Mouse (Mus musculus): ENCODE data around the gene Tnfrsf26. TPM values are rescaled to one million over a fixed set of nuclear protein-coding genes. Genes with fewer than 3 reads are reported as not detected.
"Not testable (repeated sequence)": the region's sequence is repeated elsewhere in the genome, so short reads cannot be mapped to it uniquely, and the experiment has no call there.

The Tnfrsf26 gene
- polyA plus RNA-seq (2014; fragmentation: Nextera tagmentation; extraction: Ambion mirVana) = 0.10 TPM in 1 of 2 replicates, not detected in the other

- WGBS = 93% methylated on average over 1 of the region's 1 CpGs
- H3K9me3 ChIP-seq (replicated peaks; ENCODE audit: control insufficient read depth, low read length) = no peaks in the 10 kb centered on the region
- no peak within 1 kb of the TSS for H3K9ac ChIP-seq (ENCODE audit: low read length)
- DNase-seq (ENCODE audit: low spot score) = no peak
- H3K4me2 ChIP-seq (ENCODE audit: low read length) = no peak within 1 kb of the TSS
- no peak for ATAC-seq
- no peaks in the 10 kb centered on the region for H3K4me1 ChIP-seq (ENCODE audit: control insufficient read depth, insufficient read depth, low read length)
- H3K4me3 ChIP-seq (ENCODE audit: low read depth, low read length) = no peak within 1 kb of the TSS
- no peaks in the 10 kb centered on the region for H3K36me3 ChIP-seq (ENCODE audit: control insufficient read depth, insufficient read depth, low read length)
- H3K27me3 ChIP-seq (replicated peaks; ENCODE audit: control insufficient read depth, insufficient read depth, low read length) = no peaks in the 10 kb centered on the region
- no peak within 1 kb of the TSS for H3K27ac ChIP-seq (ENCODE audit: low read depth, low read length)
These were observed at the start of gene Tnfrsf26 for GRCm38 (mm10) chr7:143628540-143628939. Tnfrsf26 (minus strand) TSS chr7:143628722.

- no peak for ATAC-seq
- Histone ChIP-seq H3K4me2 (ENCODE audit: low read length) (no peak overlapping the region), H3K4me3 (ENCODE audit: low read depth, low read length) (no peak overlapping the region), H3K9me3 (replicated peaks; ENCODE audit: control insufficient read depth, low read length) (no peaks in the 10 kb centered on the region), H3K36me3 (ENCODE audit: control insufficient read depth, insufficient read depth, low read length) (no peaks in the 10 kb centered on the region), H3K27me3 (replicated peaks; ENCODE audit: control insufficient read depth, insufficient read depth, low read length) (no peaks in the 10 kb centered on the region), H3K4me1 (ENCODE audit: control insufficient read depth, insufficient read depth, low read length) (no peaks in the 10 kb centered on the region), H3K27ac (ENCODE audit: low read depth, low read length) (no peak overlapping the region), H3K9ac (ENCODE audit: low read length) (no peak overlapping the region)
- no peak for DNase-seq (ENCODE audit: low spot score)
These were observed 38.1 kb upstream of the Tnfrsf26 start for GRCm38 (mm10) chr7:143666427-143667311.

- no peaks in the 10 kb centered on the region for H3K27me3 ChIP-seq (replicated peaks; ENCODE audit: control insufficient read depth, insufficient read depth, low read length)
- no peaks in the 10 kb centered on the region for H3K9me3 ChIP-seq (replicated peaks; ENCODE audit: control insufficient read depth, low read length)
- no peak overlapping the region for H3K4me2 ChIP-seq (ENCODE audit: low read length)
- no peak overlapping the region for H3K27ac ChIP-seq (ENCODE audit: low read depth, low read length)
- DNase-seq (ENCODE audit: low spot score) (no peak), ATAC-seq (no peak)
- H3K4me3 ChIP-seq (ENCODE audit: low read depth, low read length) = no peak overlapping the region
- H3K9ac ChIP-seq (ENCODE audit: low read length) = no peak overlapping the region
- H3K4me1 ChIP-seq (ENCODE audit: control insufficient read depth, insufficient read depth, low read length) = no peaks in the 10 kb centered on the region
- 91% methylated on average over 2 of the region's 2 CpGs for WGBS
- no peaks in the 10 kb centered on the region for H3K36me3 ChIP-seq (ENCODE audit: control insufficient read depth, insufficient read depth, low read length)
These were observed 34.9 kb upstream of the Tnfrsf26 start for GRCm38 (mm10) chr7:143663470-143663869.

GRCm38 (mm10) chr7:143660797-143661196 is 32.3 kb upstream of the Tnfrsf26 start:
- H3K27me3 ChIP-seq (replicated peaks; ENCODE audit: control insufficient read depth, insufficient read depth, low read length) = no peaks in the 10 kb centered on the region
- no peak for DNase-seq (ENCODE audit: low spot score)
- no peaks in the 10 kb centered on the region for H3K36me3 ChIP-seq (ENCODE audit: control insufficient read depth, insufficient read depth, low read length)
- H3K4me1 ChIP-seq (ENCODE audit: control insufficient read depth, insufficient read depth, low read length) = no peaks in the 10 kb centered on the region
- ATAC-seq = no peak
- H3K27ac ChIP-seq (ENCODE audit: low read depth, low read length) = no peak overlapping the region
- H3K4me3 ChIP-seq (ENCODE audit: low read depth, low read length) = no peak overlapping the region
- H3K4me2 ChIP-seq (ENCODE audit: low read length) = no peak overlapping the region
- H3K9ac ChIP-seq (ENCODE audit: low read length) = no peak overlapping the region
- no peaks in the 10 kb centered on the region for H3K9me3 ChIP-seq (replicated peaks; ENCODE audit: control insufficient read depth, low read length)

GRCm38 (mm10) chr7:143649769-143650346 is 21.3 kb upstream of the Tnfrsf26 start:
- Histone ChIP-seq H3K4me2 (ENCODE audit: low read length) (0 out of 2 replicates have a peak overlapping the region, but pooled peaks have one; percentile 83), H3K4me3 (ENCODE audit: low read depth, low read length) (peak overlapping the region; percentile 60)
- not testable (repeated sequence) for H3K27me3 ChIP-seq (replicated peaks; ENCODE audit: control insufficient read depth, insufficient read depth, low read length); H3K4me1 ChIP-seq (ENCODE audit: control insufficient read depth, insufficient read depth, low read length); H3K9ac ChIP-seq (ENCODE audit: low read length); DNase-seq (ENCODE audit: low spot score); H3K27ac ChIP-seq (ENCODE audit: low read depth, low read length); H3K36me3 ChIP-seq (ENCODE audit: control insufficient read depth, insufficient read depth, low read length); H3K9me3 ChIP-seq (replicated peaks; ENCODE audit: control insufficient read depth, low read length)
- WGBS = 55% methylated on average over 10 of the region's 10 CpGs
- ATAC-seq = peak; percentile 55

GRCm38 (mm10) chr7:143649034-143649768 is 20.7 kb upstream of the Tnfrsf26 start, which contains the start of gene Tnfrsf22:
Tnfrsf22 (minus strand) TSS chr7:143649661.
- peak within 1 kb of the TSS; percentile 60 for H3K4me3 ChIP-seq (ENCODE audit: low read depth, low read length)
- H3K9ac ChIP-seq (ENCODE audit: low read length) = peak within 1 kb of the TSS; percentile 69
- no peaks in the 10 kb centered on the region for H3K36me3 ChIP-seq (ENCODE audit: control insufficient read depth, insufficient read depth, low read length)
- H3K27ac ChIP-seq (ENCODE audit: low read depth, low read length) = no peak within 1 kb of the TSS
- WGBS = 2% methylated on average over 39 of the region's 39 CpGs
- ATAC-seq = peak; percentile 100
- peak; percentile 92 for DNase-seq (ENCODE audit: low spot score)
- H3K9me3 ChIP-seq (replicated peaks; ENCODE audit: control insufficient read depth, low read length) = no peaks in the 10 kb centered on the region
- peak within 1 kb of the TSS; percentile 83 for H3K4me2 ChIP-seq (ENCODE audit: low read length)
- H3K27me3 ChIP-seq (replicated peaks; ENCODE audit: control insufficient read depth, insufficient read depth, low read length) = no peaks in the 10 kb centered on the region
- H3K4me1 ChIP-seq (ENCODE audit: control insufficient read depth, insufficient read depth, low read length) = no peaks in the 10 kb centered on the region

- H3K9me3 ChIP-seq (replicated peaks; ENCODE audit: control insufficient read depth, low read length); H3K4me1 ChIP-seq (ENCODE audit: control insufficient read depth, insufficient read depth, low read length); H3K36me3 ChIP-seq (ENCODE audit: control insufficient read depth, insufficient read depth, low read length); H3K4me3 ChIP-seq (ENCODE audit: low read depth, low read length); H3K4me2 ChIP-seq (ENCODE audit: low read length); H3K9ac ChIP-seq (ENCODE audit: low read length); ATAC-seq; DNase-seq (ENCODE audit: low spot score); H3K27ac ChIP-seq (ENCODE audit: low read depth, low read length); H3K27me3 ChIP-seq (replicated peaks; ENCODE audit: control insufficient read depth, insufficient read depth, low read length): not testable (repeated sequence)
- 91% methylated on average over 2 of the region's 2 CpGs for WGBS
These were observed 15.4 kb upstream of the Tnfrsf26 start for GRCm38 (mm10) chr7:143643949-143644348.

GRCm38 (mm10) chr7:143636674-143637073 is 8.2 kb upstream of the Tnfrsf26 start:
- Histone ChIP-seq H3K36me3 (ENCODE audit: control insufficient read depth, insufficient read depth, low read length) (no peaks in the 10 kb centered on the region), H3K9me3 (replicated peaks; ENCODE audit: control insufficient read depth, low read length) (no peaks in the 10 kb centered on the region), H3K27me3 (replicated peaks; ENCODE audit: control insufficient read depth, insufficient read depth, low read length) (no peaks in the 10 kb centered on the region), H3K4me2 (ENCODE audit: low read length) (no peak overlapping the region), H3K4me1 (ENCODE audit: control insufficient read depth, insufficient read depth, low read length) (no peaks in the 10 kb centered on the region), H3K27ac (ENCODE audit: low read depth, low read length) (no peak overlapping the region), H3K4me3 (ENCODE audit: low read depth, low read length) (no peak overlapping the region), H3K9ac (ENCODE audit: low read length) (no peak overlapping the region)
- WGBS = 95% methylated on average over 1 of the region's 1 CpGs
- ATAC-seq = no peak
- DNase-seq (ENCODE audit: low spot score) = no peak
